Mouse (Mus musculus): Measurements from ENCODE around the gene Slc6a6. TPM values are rescaled to one million over a fixed set of nuclear protein-coding genes. Genes with fewer than 3 reads are reported as not detected.

Slc6a6 gene
- polyA plus RNA-seq, 1 experiment = 105 TPM

GRCm38 (mm10) chr6:91715988-91716810 is 32.3 kb downstream of the Slc6a6 start:
- H3K4me1 ChIP-seq (ENCODE audit: control insufficient read depth, insufficient read depth, low read length) = peaks cover 25% of the 10 kb centered on the region
- peak overlapping the region; percentile 40 for H3K27ac ChIP-seq (ENCODE audit: insufficient read depth, low read length)
- no peak overlapping the region for H3K4me3 ChIP-seq (ENCODE audit: insufficient read depth, low read length)
- TF ChIP-seq CTCF (IDR thresholded peaks at IDR 0.05; ENCODE audit: extremely low read depth, insufficient read depth, low read length) (no peak), POLR2A (IDR thresholded peaks at IDR 0.05; ENCODE audit: extremely low read depth, insufficient read depth, low read length) (no peak)

GRCm38 (mm10) chr6:91718067-91718466 is 34.2 kb downstream of the Slc6a6 start:
- peak overlapping the region; percentile 72 for H3K27ac ChIP-seq (ENCODE audit: insufficient read depth, low read length)
- TF ChIP-seq CTCF (IDR thresholded peaks at IDR 0.05; ENCODE audit: extremely low read depth, insufficient read depth, low read length) = no peak
- no peak for TF ChIP-seq POLR2A (IDR thresholded peaks at IDR 0.05; ENCODE audit: extremely low read depth, insufficient read depth, low read length)
- H3K4me1 ChIP-seq (ENCODE audit: control insufficient read depth, insufficient read depth, low read length) = peaks cover 20% of the 10 kb centered on the region
- no peak overlapping the region for H3K4me3 ChIP-seq (ENCODE audit: insufficient read depth, low read length)

GRCm38 (mm10) chr6:91718603-91719002 is 34.8 kb downstream of the Slc6a6 start:
- H3K4me3 ChIP-seq (ENCODE audit: insufficient read depth, low read length) = no peak overlapping the region
- H3K4me1 ChIP-seq (ENCODE audit: control insufficient read depth, insufficient read depth, low read length) = peaks cover 20% of the 10 kb centered on the region
- peak overlapping the region; percentile 72 for H3K27ac ChIP-seq (ENCODE audit: insufficient read depth, low read length)
- TF ChIP-seq POLR2A (IDR thresholded peaks at IDR 0.05; ENCODE audit: extremely low read depth, insufficient read depth, low read length) = no peak

GRCm38 (mm10) chr6:91719042-91719747 is 35.3 kb downstream of the Slc6a6 start:
- Histone ChIP-seq H3K4me1 (ENCODE audit: control insufficient read depth, insufficient read depth, low read length) (peaks cover 20% of the 10 kb centered on the region), H3K27ac (ENCODE audit: insufficient read depth, low read length) (peak overlapping the region; percentile 72), H3K4me3 (ENCODE audit: insufficient read depth, low read length) (no peak overlapping the region)
- TF ChIP-seq CTCF (IDR thresholded peaks at IDR 0.05; ENCODE audit: extremely low read depth, insufficient read depth, low read length) (no peak), POLR2A (IDR thresholded peaks at IDR 0.05; ENCODE audit: extremely low read depth, insufficient read depth, low read length) (no peak)

DNA sequence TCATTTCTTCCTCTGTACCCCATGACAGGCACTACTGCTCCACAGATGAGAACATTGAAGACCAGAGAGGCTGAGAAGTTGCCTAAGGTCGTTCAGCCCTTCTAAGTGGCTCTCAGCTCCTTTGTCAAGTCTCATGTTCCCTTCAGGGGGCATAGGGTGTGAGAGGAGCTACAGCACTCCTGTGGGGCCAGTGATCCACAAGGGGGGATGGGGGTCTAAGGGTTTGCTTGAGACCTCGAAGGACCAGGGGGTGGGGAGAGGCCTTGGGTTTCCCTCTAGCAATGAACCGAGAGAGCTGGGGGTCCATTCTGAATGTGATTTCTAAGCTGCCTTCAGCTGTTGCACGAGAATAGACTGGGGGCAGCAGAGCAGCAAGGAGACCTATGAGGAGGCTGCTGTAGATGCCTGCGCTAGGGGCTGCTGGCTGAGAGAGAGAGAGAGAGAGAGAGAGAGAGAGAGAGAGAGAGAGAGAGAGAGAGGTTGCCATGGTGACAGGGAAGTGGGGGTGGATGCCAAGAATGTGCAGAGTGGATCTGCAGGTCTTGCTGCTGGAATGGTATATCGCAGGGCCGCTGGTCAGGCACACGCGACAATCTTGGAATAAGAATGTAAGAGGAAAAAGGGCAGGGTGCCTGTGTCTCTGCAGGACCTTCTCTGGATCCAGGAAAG is 36.1 kb downstream of the Slc6a6 start:
- H3K27ac ChIP-seq (ENCODE audit: insufficient read depth, low read length) = peak overlapping the region; percentile 72

DNA sequence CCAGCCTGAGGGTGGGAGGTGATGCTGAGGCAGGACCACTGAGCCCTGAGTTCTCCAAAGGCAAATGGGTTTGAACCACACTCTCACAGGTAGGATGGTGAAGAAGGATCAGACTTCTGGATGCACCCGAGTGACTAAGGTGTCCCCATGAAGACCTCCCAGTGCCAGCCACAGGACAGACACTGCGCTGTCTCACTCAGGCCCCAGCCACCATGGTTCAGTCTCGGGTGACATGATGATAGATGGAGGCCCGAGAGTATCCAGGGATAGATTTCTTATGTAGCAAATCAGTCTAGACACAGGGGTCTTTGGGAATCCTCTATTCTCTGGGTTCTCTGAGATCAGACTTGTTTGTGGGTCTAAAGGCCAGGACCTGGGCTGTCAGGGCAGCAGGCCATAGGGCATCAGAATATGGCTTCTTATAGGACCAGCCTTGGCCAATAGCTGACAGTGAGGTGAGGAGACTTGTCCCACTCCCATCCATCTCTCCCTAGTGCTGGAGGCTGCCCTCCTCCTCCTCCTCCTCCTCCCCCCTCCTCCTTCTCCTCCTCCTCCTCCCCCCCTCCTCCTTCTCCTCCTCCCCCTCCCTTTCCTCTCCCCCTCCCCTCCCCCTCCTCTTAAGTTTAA is 36.8 kb downstream of the Slc6a6 start:
- peaks cover 20% of the 10 kb centered on the region for H3K4me1 ChIP-seq (ENCODE audit: control insufficient read depth, insufficient read depth, low read length)
- TF ChIP-seq POLR2A (IDR thresholded peaks at IDR 0.05; ENCODE audit: extremely low read depth, insufficient read depth, low read length) (no peak), CTCF (IDR thresholded peaks at IDR 0.05; ENCODE audit: extremely low read depth, insufficient read depth, low read length) (no peak)
- H3K27ac ChIP-seq (ENCODE audit: insufficient read depth, low read length) = peak overlapping the region; percentile 24; the same call in 1 of the 2 replicates
- no peak overlapping the region for H3K4me3 ChIP-seq (ENCODE audit: insufficient read depth, low read length)

More for the DNA sequence above, 36.1 kb downstream of the Slc6a6 start:
- Histone ChIP-seq H3K4me1 (ENCODE audit: control insufficient read depth, insufficient read depth, low read length) (peaks cover 20% of the 10 kb centered on the region), H3K4me3 (ENCODE audit: insufficient read depth, low read length) (no peak overlapping the region)
- TF ChIP-seq CTCF (IDR thresholded peaks at IDR 0.05; ENCODE audit: extremely low read depth, insufficient read depth, low read length) = no peak
- TF ChIP-seq POLR2A (IDR thresholded peaks at IDR 0.05; ENCODE audit: extremely low read depth, insufficient read depth, low read length) = peak; percentile 22; the same call in 1 of the 2 replicates

DNA sequence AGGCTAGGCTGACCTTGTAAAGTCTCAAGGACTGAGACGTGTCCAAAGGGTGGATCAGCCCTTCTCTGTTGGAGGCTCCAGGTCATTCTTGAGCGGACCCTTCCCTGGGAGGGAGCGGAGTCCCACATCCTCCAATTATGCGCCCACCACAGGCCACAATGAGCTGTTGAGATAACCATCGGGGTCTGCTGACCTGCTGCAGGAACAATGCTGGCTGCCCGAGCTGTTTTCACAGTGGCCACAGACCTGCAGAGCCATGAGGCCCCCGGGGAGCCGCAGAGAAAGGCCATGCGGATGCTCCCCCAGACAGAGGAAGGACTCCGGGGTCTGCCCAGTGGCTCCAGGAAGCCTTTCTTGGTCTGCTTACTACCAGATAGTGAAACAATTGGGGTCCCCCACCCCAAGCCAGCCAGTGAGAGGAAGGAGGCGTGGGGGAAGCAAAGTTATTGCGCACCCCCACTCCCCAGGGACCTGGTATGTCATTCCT is 37.4 kb downstream of the Slc6a6 start:
- no peak overlapping the region for H3K4me3 ChIP-seq (ENCODE audit: insufficient read depth, low read length)
- peaks cover 20% of the 10 kb centered on the region for H3K4me1 ChIP-seq (ENCODE audit: control insufficient read depth, insufficient read depth, low read length)
- TF ChIP-seq CTCF (IDR thresholded peaks at IDR 0.05; ENCODE audit: extremely low read depth, insufficient read depth, low read length) = no peak
- no peak overlapping the region for H3K27ac ChIP-seq (ENCODE audit: insufficient read depth, low read length)

- Histone ChIP-seq H3K27ac (ENCODE audit: insufficient read depth, low read length) (no peak overlapping the region), H3K4me1 (ENCODE audit: control insufficient read depth, insufficient read depth, low read length) (peaks cover 17% of the 10 kb centered on the region)
- no peak for TF ChIP-seq POLR2A (IDR thresholded peaks at IDR 0.05; ENCODE audit: extremely low read depth, insufficient read depth, low read length)
These were observed 43.5 kb downstream of the Slc6a6 start for GRCm38 (mm10) chr6:91727361-91727760.

DNA sequence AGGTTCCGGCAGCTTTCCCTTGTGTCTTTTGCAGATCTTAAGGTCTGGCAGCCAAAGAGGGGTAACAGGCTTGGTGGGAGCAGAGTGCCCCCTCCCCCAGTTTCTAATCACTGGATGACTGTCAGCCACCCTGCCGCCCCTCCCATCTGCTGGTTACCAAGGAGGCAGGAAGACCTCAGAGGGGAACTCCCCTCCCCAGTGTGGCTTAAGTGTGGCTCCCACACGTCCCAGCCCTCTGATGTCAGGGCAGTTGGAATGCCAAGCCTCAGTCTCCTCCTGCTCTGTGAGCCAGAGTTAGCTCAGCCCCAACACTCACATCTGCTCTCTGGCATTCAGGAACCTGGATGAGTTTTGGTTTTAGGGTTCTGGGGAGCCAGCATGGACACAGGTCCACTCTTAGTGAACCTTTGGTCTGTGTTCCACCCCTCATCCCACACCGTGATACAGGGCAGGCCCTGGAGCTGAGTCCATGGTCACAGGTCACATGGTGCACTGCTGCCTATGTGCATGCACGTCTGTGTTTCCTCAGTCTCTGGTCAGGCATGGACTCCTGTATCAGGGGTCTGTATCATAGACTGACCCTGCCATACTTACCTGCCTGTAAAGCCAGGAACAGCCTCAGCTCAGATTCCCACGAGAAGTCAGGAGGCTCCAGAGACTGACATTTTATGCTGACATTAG is 45.2 kb downstream of the Slc6a6 start:
- TF ChIP-seq POLR2A (IDR thresholded peaks at IDR 0.05; ENCODE audit: extremely low read depth, insufficient read depth, low read length) = no peak
- no peak for TF ChIP-seq CTCF (IDR thresholded peaks at IDR 0.05; ENCODE audit: extremely low read depth, insufficient read depth, low read length)
- Histone ChIP-seq H3K27ac (ENCODE audit: insufficient read depth, low read length) (peak overlapping the region; percentile 31), H3K4me1 (ENCODE audit: control insufficient read depth, insufficient read depth, low read length) (peaks cover 17% of the 10 kb centered on the region), H3K4me3 (ENCODE audit: insufficient read depth, low read length) (no peak overlapping the region)

More at GRCm38 (mm10) chr6:91727361-91727760, 43.5 kb downstream of the Slc6a6 start:
- no peak overlapping the region for H3K4me3 ChIP-seq (ENCODE audit: insufficient read depth, low read length)

Measured in cortical plate, adult 2 months (tissue).